Mouse (Mus musculus) lung, embryonic 14.5 days (tissue): ENCODE data around the gene Map7d2. TPM values are rescaled to one million over a fixed set of nuclear protein-coding genes. Genes with fewer than 3 reads are reported as not detected.
"Not testable (repeated sequence)": the region's sequence is repeated elsewhere in the genome, so short reads cannot be mapped to it uniquely, and the experiment has no call there.

Experiments
- ATAC-seq: fragments of 200-750 bp; cut with Nextera tagmentation; 2 replicates; pipeline ENCODE4 v1.8.0; 2017; ENCODE audit warnings: mild to moderate bottlenecking, moderate TSS enrichment, moderate library complexity; ENCODE audit not compliant: insufficient read depth
- DNase-seq: peaks from one replicate; pipeline ENCODE4 v3.0.0-alpha.2; 2015
- H3K27ac ChIP-seq: fragments of 300-500 bp; sonication (generic); 2 replicates; pipeline ENCODE4 v1.5.1; 2014; ENCODE audit warnings: low read depth, mild to moderate bottlenecking, moderate library complexity
- H3K27me3 ChIP-seq: fragments of 300-500 bp; sonication (generic); 2 replicates; pipeline ENCODE4 v1.6.1; 2014; ENCODE audit warnings: low read length, control low read depth; ENCODE audit not compliant: insufficient read depth
- H3K36me3 ChIP-seq: fragments of 300-500 bp; sonication (generic); 2 replicates; pipeline ENCODE4 v1.6.1; 2014; ENCODE audit warnings: control low read depth; ENCODE audit not compliant: insufficient read depth
- H3K4me1 ChIP-seq: fragments of 300-500 bp; sonication (generic); 2 replicates; pipeline ENCODE4 v1.6.1; 2014; ENCODE audit warnings: antibody characterized with exemption, control low read depth; ENCODE audit not compliant: insufficient read depth
- H3K4me2 ChIP-seq: fragments of 300-500 bp; sonication (generic); 2 replicates; pipeline ENCODE4 v1.6.1; 2014; ENCODE audit warnings: mild to moderate bottlenecking
- H3K4me3 ChIP-seq: fragments of 300-500 bp; sonication (generic); 2 replicates; pipeline ENCODE4 v1.5.1; 2014; ENCODE audit warnings: low read depth, low read length
- H3K9ac ChIP-seq: fragments of 300-500 bp; sonication (generic); 2 replicates; pipeline ENCODE4 v1.6.1; 2014
- H3K9me3 ChIP-seq: fragments of 300-500 bp; sonication (generic); 2 replicates; pipeline ENCODE4 v1.6.1; 2016; ENCODE audit warnings: low read depth, low read length, control low read depth
- CTCF ChIP-seq: IDR thresholded peaks from 2 replicates; pipeline ENCODE4 v1.5.1; 2016; ENCODE audit warnings: antibody characterized with exemption, low read depth
- WGBS: fragments of 180-500 bp; shearing (Covaris S2); extraction: QIAGEN DNeasy Blood & Tissue Kit; methylation state at CpG from one replicate; pipeline ENCODE4 v1.1.7; 2014; 5-methylcytosine and 5-hydroxymethylcytosine counted together
- polyA plus RNA-seq: library from polyadenylated mRNA; unstranded; fragments of >200 nt; fragmentation: Nextera tagmentation; extraction: Ambion mirVana; gene quantifications from 2 replicates; pipeline ENCODE4 v1.2.1, GENCODE M21; 2014

The Map7d2 gene
- polyA plus RNA-seq, 1 experiment from 2014 or later: 1.8 TPM

GRCm38 (mm10) chrX:159409253-159409652 is 5.1 kb upstream of the Map7d2 start:
- DNase-seq (peak; percentile 52), ATAC-seq (no peak)
- Histone ChIP-seq H3K27me3 (peaks cover 4% of the 10 kb centered on the region; the same call in 1 of the 2 replicates), H3K4me3 (no peak overlapping the region), H3K4me2 (no peak overlapping the region), H3K27ac (no peak overlapping the region), H3K36me3 (no peaks in the 10 kb centered on the region), H3K9me3 (no peaks in the 10 kb centered on the region), H3K9ac (no peak overlapping the region), H3K4me1 (no peaks in the 10 kb centered on the region)
- WGBS: 26% methylated on average over 4 of the region's 4 CpGs
- peak; percentile 45; the same call in 1 of the 2 replicates for TF ChIP-seq CTCF

DNA sequence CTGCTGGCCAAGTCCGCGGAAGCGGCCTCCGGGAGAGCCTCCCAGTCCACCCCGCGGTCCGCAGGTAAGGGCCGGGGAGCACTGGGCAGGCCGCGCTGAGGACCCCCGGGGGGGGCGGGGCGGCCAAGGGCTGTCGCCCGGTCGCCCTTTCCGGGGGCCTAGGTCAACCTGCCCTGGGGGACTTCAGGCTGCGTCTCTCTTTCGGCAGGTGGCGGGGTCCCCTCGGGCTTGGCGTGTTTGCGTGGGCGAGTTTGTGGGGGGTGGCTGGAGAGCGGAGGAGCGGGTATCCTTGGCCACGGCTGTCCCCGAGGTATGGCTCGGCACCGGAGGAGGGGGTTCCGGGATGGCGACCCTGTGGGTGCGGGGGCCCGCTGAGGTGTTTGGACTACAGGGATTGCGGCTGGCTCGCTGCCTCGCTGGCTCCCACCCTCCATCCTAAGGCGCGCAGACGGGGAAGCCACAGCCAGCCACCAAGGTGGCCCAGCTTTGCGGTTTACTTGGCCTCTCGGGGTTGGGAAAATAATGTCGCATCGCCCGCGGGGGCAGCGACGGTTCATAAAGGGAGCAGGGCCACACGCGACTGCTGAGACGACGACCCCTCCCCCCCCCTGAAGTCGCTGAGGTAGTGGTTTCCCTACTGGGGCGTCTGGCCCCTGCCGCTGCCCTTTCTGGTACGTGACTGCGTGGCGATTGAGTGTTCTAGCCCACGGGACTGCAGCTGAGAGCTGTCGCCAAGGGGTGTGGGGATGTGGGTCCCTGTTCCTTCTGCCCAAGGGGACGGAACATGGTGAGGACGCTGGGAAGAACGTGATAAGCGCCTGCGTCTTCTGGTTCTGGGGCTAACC is 679 bp downstream of the Map7d2 start:
- Histone ChIP-seq H3K4me1 (no peaks in the 10 kb centered on the region), H3K9ac (no peak overlapping the region; the same call in 1 of the 2 replicates), H3K9me3 (no peaks in the 10 kb centered on the region), H3K27ac (no peak overlapping the region), H3K4me3 (peak overlapping the region; percentile 48), H3K36me3 (no peaks in the 10 kb centered on the region), H3K27me3 (peaks cover 29% of the 10 kb centered on the region), H3K4me2 (peak overlapping the region; percentile 85)
- WGBS: 7% methylated on average over 53 of the region's 65 CpGs
- TF ChIP-seq CTCF: no peak
- DNase-seq (peak; percentile 8), ATAC-seq (peak; percentile 64)

GRCm38 (mm10) chrX:159430507-159430906 is 16.1 kb downstream of the Map7d2 start:
- not testable (repeated sequence) for H3K4me3 ChIP-seq, H3K27ac ChIP-seq, H3K4me1 ChIP-seq, H3K27me3 ChIP-seq, H3K9me3 ChIP-seq, ATAC-seq, H3K36me3 ChIP-seq, DNase-seq, H3K9ac ChIP-seq, H3K4me2 ChIP-seq
- 89% methylated on average over 3 of the region's 3 CpGs for WGBS

DNA sequence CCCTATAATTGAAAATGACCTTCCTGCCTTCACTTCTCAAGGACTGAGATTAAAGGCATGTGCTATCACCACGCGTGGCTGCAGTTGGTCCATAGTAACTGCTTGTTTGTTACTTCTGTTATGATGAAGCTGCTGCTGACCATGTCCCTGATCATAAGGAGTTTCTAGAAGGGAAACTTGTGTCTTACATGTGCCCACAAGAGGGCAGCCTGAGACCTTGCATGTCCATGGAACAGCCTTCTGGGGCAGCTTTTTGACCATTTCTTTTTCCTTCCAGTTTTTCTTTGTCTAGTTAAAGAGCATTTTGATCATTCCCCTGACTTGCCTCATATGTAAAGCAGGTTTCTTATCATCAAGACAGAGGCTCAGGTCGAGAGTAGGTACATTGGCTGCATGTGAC is 27.8 kb downstream of the Map7d2 start:
- Histone ChIP-seq H3K9me3 (no peaks in the 10 kb centered on the region), H3K27ac (no peak overlapping the region), H3K4me3 (no peak overlapping the region), H3K27me3 (no peaks in the 10 kb centered on the region), H3K9ac (no peak overlapping the region), H3K36me3 (no peaks in the 10 kb centered on the region), H3K4me2 (no peak overlapping the region), H3K4me1 (no peaks in the 10 kb centered on the region)
- DNase-seq (peak; percentile 77), ATAC-seq (peak; percentile 52)
- 26% methylated on average over 3 of the region's 3 CpGs for WGBS
- TF ChIP-seq CTCF: peak; percentile 69

GRCm38 (mm10) chrX:159447133-159447532 is 32.8 kb downstream of the Map7d2 start:
- 94% methylated on average over 1 of the region's 1 CpGs for WGBS
- no peak for DNase-seq

DNA sequence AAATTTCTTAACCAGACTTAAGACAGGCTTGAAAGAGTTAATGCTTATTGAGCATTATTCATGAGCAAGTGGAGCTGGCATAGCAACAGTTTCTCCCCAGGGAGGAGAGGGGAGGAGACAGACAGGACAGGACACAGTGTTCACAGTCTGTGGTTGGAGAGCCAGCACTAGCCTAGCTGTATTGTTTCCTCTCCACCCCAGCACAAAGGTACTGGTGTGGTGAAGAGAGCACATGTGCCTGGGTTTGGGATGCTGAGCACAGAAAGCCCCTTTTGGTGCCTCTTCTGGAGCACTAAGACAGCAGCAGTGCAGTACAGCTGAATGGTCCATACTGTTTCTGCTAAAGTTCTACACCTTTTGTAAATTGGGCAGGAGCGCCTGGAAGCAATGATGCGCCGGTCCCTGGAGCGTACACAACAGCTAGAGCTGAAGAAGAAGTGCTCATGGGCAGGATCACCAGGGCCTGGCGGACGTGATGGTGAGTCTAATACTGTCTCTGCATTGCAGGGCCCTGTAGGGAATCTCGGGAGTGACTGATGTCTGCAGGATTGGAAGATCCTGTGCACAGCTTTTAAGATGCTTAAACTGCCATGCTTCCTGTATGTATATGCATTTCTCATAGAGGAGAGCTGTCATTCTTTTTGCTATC is 44.8 kb downstream of the Map7d2 start:
- no peak overlapping the region for H3K9ac ChIP-seq
- H3K4me2 ChIP-seq: no peak overlapping the region
- no peak overlapping the region for H3K4me3 ChIP-seq
- no peaks in the 10 kb centered on the region for H3K27me3 ChIP-seq
- 79% methylated on average over 7 of the region's 7 CpGs for WGBS
- H3K36me3 ChIP-seq: no peaks in the 10 kb centered on the region
- H3K9me3 ChIP-seq: no peaks in the 10 kb centered on the region
- no peak overlapping the region for H3K27ac ChIP-seq
- no peaks in the 10 kb centered on the region for H3K4me1 ChIP-seq
- DNase-seq (no peak), ATAC-seq (no peak)
- no peak for TF ChIP-seq CTCF

More at GRCm38 (mm10) chrX:159447133-159447532, 32.8 kb downstream of the Map7d2 start:
- Histone ChIP-seq H3K36me3 (no peaks in the 10 kb centered on the region), H3K4me3 (no peak overlapping the region), H3K27ac (no peak overlapping the region), H3K4me2 (no peak overlapping the region), H3K9me3 (no peaks in the 10 kb centered on the region), H3K9ac (no peak overlapping the region), H3K27me3 (no peaks in the 10 kb centered on the region), H3K4me1 (no peaks in the 10 kb centered on the region)
- no peak for ATAC-seq
- no peak for TF ChIP-seq CTCF

DNA sequence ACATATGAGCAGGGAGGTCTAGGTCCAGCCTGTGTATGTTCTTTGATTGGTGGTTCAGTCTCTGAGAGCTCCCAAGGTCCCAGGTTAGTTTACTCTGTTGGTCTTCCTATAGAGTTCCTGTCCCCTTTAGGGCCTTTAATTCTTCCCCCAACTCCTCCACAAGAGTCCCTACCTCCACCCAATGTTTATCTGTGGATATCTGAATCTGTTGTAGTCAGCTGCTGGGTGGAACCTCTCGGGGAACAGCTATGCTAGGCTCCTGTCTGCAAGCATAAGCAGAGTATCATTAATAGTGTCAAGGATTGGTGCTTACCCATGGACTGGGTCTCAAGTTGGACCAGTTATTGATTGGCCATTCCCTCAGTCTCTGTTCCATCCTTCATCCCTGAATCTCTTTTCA is 60.4 kb downstream of the Map7d2 start:
- Histone ChIP-seq H3K4me1 (no peaks in the 10 kb centered on the region), H3K4me3 (no peak overlapping the region), H3K9me3 (no peaks in the 10 kb centered on the region), H3K36me3 (no peaks in the 10 kb centered on the region), H3K4me2 (no peak overlapping the region), H3K9ac (no peak overlapping the region), H3K27ac (no peak overlapping the region), H3K27me3 (no peaks in the 10 kb centered on the region)
- no peak for TF ChIP-seq CTCF
- WGBS: 57% methylated on average over 1 of the region's 1 CpGs
- DNase-seq (no peak), ATAC-seq (no peak)

- not testable (repeated sequence) for ATAC-seq, H3K4me3 ChIP-seq, H3K9ac ChIP-seq, H3K9me3 ChIP-seq, H3K4me1 ChIP-seq, DNase-seq, H3K27me3 ChIP-seq, H3K27ac ChIP-seq, H3K4me2 ChIP-seq, H3K36me3 ChIP-seq
- WGBS: 80% methylated on average over 4 of the region's 4 CpGs
These were observed 64.0 kb downstream of the Map7d2 start for GRCm38 (mm10) chrX:159478243-159478940.
